Mouse (Mus musculus) liver, embryonic 14 days (tissue): Measurements from ENCODE around the gene Abhd18. TPM values are rescaled to one million over a fixed set of nuclear protein-coding genes. Genes with fewer than 3 reads are reported as not detected.

Experiments used
- polyA plus RNA-seq: library from polyadenylated mRNA; depleted of rRNA; stranded (reverse); fragments of >200 nt; gene quantifications from 2 replicates; pipeline ENCODE4 v1.2.3, GENCODE M21; 2012; rRNA removed

Gene Abhd18
- polyA plus RNA-seq = 1.9 and 2.1 TPM in 2 replicates

DNA sequence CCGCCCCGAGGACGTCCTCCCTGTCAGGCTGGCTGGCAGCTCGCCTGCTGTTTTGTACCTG is at the start of gene Abhd18:
Gene Abhd18, plus strand, starts transcription at position 14 of the 61 bp plus-strand sequence.

DNA sequence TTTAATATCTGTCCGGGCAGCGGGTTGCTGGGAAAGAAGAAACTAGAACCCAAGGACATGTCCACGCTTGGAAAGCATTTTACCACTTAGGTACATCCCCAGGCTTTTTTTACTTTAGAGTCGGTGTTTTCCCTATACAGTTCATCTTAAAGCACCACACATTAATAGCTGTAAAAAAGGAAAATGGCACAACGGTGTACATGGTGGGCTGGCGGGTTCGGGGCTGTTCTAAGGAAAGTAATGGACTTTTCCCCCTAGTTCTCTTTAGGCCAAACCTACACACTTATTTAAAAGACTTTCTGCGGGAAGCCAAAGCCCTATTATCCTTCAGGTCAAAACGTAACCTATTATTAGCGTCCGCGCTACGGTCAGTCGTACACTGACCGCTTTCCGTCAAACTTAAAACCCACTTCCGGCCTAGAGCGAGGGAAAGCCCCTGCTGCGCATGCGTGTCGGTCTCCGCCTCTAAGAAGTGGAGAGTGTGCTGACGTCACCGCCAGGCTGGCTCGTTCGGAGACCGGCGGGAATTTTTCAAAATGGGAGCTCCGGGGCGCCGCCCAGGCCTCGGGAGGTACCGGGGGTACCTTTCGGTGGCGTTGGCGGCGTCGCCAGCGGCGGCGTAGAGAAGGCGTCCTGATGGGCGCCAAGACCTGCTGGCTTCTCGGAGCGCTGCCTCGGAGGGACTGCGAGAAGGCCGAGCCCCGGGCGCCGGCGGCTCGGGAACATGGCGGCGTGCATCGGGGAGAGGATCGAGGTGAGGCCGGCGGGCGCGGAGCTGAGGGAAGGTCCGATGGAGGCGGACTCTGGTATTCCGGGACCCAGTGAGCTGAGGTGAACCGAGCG is 47.0 kb upstream of the Abhd18 start, which contains the start of gene Plk4:
Gene Plk4, plus strand, starts transcription at position 490 of the 843 bp plus-strand sequence.

DNA sequence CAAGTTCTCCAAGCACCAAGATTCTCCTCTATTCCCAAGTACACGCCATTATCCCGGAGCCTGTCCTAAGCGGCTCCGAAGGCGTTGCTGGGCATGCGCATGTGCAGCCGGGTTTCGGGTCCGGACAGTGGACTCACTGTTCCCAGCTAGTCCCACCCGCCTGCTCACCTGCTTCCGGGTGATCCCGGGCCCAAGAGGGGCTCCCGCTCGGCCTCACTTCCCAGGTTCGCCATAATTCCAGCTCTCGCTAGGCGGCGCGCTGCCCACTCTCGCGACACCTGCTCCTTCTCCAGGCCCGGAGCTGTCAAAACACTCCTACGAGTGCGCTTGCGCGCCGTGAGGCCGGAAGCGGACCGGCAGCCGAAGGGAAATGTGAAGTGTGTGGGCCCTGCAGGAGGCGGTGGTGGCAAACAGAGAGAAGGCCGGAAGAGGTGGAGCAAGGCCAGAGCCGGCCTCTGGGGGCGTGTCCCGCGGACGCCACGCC is 255 bp upstream of the Abhd18 start, which contains the start of gene Mfsd8:
Gene Mfsd8, minus strand, starts transcription at position 414 of the 484 bp plus-strand sequence.

DNA sequence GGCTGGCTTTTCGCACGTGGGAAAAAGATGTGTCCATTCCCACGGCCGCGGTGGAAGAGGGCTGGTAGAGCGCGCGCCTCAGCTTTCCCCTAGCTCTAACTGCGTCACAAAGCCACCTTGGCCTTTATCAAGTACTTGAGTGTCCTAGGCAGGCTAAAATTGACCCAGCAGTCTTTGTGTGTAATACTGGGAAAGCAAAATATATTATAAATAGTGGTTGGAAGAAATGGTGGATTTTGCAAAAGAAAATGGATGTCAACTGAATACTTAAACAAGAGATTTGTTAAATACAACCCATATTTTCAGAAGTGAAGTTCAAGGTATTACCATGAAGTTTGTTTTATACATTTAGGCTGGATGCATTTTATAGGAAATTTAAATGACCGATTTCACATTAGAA is 55.7 kb downstream of the Abhd18 start, which contains the start of gene 1700034I23Rik:
Gene 1700034I23Rik, minus strand, starts transcription at position 101 of the 400 bp plus-strand sequence.

DNA sequence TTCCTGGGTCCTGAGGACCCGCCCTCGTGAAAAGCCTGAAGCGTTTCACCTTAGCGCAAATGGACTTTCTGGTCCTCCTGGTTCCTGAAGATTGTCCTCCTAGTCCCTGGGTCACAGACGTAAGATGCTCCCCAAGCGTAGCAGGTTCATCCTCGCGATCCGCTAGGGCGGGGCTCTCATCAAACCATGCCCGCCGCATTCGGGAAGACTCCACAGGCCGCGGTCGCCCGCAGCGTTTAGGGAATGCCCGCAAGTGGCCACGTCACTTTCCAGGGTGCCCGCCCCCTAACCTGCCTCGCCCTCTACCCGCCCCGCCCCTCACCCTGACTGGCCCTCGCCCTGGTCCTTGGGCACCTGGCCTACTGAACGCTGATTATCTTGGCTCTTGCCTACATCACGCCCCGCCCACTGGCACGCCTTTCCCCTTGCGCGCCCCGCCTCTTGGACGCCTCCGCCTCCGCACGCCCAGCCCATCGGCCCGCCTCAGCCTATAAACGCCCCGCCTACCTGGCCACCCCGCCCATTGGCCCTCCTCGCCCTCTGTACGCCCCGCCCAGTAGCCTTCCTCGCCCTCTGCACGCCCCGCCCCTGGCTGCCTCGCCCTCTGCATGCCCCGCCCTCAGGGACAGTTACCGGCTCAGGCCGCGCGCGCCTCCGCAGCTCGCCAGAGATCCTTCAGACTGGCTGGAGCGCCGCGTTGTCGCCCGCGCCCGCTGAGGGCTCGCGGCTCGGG is 102.6 kb downstream of the Abhd18 start, which contains the start of gene Larp1b:
Gene Larp1b, plus strand, starts transcription at position 659 of the 733 bp plus-strand sequence.

Other genes with a start within 250 kb of the Abhd18 start
- gene Slc25a31, start 138.1 kb upstream of the Abhd18 start, polyA plus RNA-seq = 0.01 and 0.05 TPM in 2 replicates
- 5.5 TPM in 2 replicates for gene Hspa4l, start 102.5 kb upstream of the Abhd18 start, polyA plus RNA-seq
- 22.6 and 24.0 TPM in 2 replicates for gene Plk4, start 47.0 kb upstream of the Abhd18 start, polyA plus RNA-seq
- 2.3 and 2.7 TPM in 2 replicates for gene Mfsd8, start 84 bp upstream of the Abhd18 start, polyA plus RNA-seq
- gene 1700034I23Rik, start 55.6 kb downstream of the Abhd18 start, polyA plus RNA-seq = not detected in 2 replicates
- 9.8 and 10.7 TPM in 2 replicates for gene Larp1b, start 102.9 kb downstream of the Abhd18 start, polyA plus RNA-seq
- gene Pgrmc2, start 236.1 kb downstream of the Abhd18 start, polyA plus RNA-seq = 12.7 and 13.0 TPM in 2 replicates